Mouse (Mus musculus) neural tube, embryonic 11.5 days (tissue): ENCODE measurements around the gene AC129217.1. TPM values are rescaled to one million over a fixed set of nuclear protein-coding genes. Genes with fewer than 3 reads are reported as not detected.

Experiments used
- ATAC-seq: fragments of 200-750 bp; cut with Nextera tagmentation; 2 replicates; pipeline ENCODE4 v1.8.0; 2017; ENCODE audit warnings: moderate number of reproducible peaks, mild to moderate bottlenecking, moderate TSS enrichment, moderate library complexity; ENCODE audit not compliant: insufficient read depth, low FRiP score, low TSS enrichment
- DNase-seq: peaks from one replicate; pipeline ENCODE4 v3.0.0-alpha.2; 2015; ENCODE audit warnings: low spot score
- H3K27ac ChIP-seq: fragments of 300-500 bp; sonication (generic); 2 replicates; pipeline ENCODE4 v1.5.1; 2014; ENCODE audit warnings: low read depth, mild to moderate bottlenecking, low read length
- H3K27me3 ChIP-seq: fragments of 300-500 bp; sonication (generic); 2 replicates; pipeline ENCODE4 v1.6.1; 2014; ENCODE audit warnings: mild to moderate bottlenecking, low read length, mixed read lengths; ENCODE audit not compliant: control insufficient read depth, insufficient read depth
- H3K36me3 ChIP-seq: fragments of 300-500 bp; sonication (generic); 2 replicates; pipeline ENCODE4 v1.6.1; 2014; ENCODE audit warnings: mild to moderate bottlenecking, low read length, moderate library complexity, mixed read lengths; ENCODE audit not compliant: control insufficient read depth, insufficient read depth
- H3K4me1 ChIP-seq: fragments of 300-500 bp; sonication (generic); 2 replicates; pipeline ENCODE4 v1.6.1; 2014; ENCODE audit warnings: low read length, mixed read lengths; ENCODE audit not compliant: control insufficient read depth, insufficient read depth
- H3K4me2 ChIP-seq: fragments of 300-500 bp; sonication (generic); 2 replicates; pipeline ENCODE4 v1.6.1; 2014; ENCODE audit warnings: low read depth, mild to moderate bottlenecking, moderate library complexity
- H3K4me3 ChIP-seq: fragments of 300-500 bp; sonication (generic); 2 replicates; pipeline ENCODE4 v1.5.1; 2014; ENCODE audit warnings: low read depth, low read length
- H3K9ac ChIP-seq: fragments of 300-500 bp; sonication (generic); 2 replicates; pipeline ENCODE4 v1.6.1; 2014; ENCODE audit warnings: mild to moderate bottlenecking, low read length
- H3K9me3 ChIP-seq: fragments of 300-500 bp; sonication (generic); 2 replicates; pipeline ENCODE4 v1.6.1; 2016; ENCODE audit warnings: low read length; ENCODE audit not compliant: control insufficient read depth
- WGBS: fragments of 180-500 bp; shearing (Covaris S2); extraction: QIAGEN DNeasy Blood & Tissue Kit; methylation state at CpG from one replicate; pipeline ENCODE4 v1.1.7; 2014; 5-methylcytosine and 5-hydroxymethylcytosine counted together
- polyA plus RNA-seq: library from polyadenylated mRNA; unstranded; fragments of >200 nt; fragmentation: Nextera tagmentation; extraction: Ambion mirVana; gene quantifications from 2 replicates; pipeline ENCODE4 v1.2.1, GENCODE M21; 2014

Gene AC129217.1
- polyA plus RNA-seq, 1 experiment from 2014 or later = not detected

- Histone ChIP-seq H3K9me3 (no peaks in the 10 kb centered on the region), H3K36me3 (peaks cover 6% of the 10 kb centered on the region), H3K27ac (no peak overlapping the region), H3K4me2 (no peak overlapping the region), H3K27me3 (no peaks in the 10 kb centered on the region), H3K4me3 (peak overlapping the region; percentile 42; the same call in 1 of the 2 replicates), H3K4me1 (peaks cover 8% of the 10 kb centered on the region), H3K9ac (no peak overlapping the region)
- DNase-seq (no peak), ATAC-seq (no peak)
- WGBS = 93% methylated on average over 9 of the region's 9 CpGs
Measured at GRCm38 (mm10) chr19:8803204-8803780, 26.3 kb upstream of the AC129217.1 start.

GRCm38 (mm10) chr19:8803879-8804660 is 25.5 kb upstream of the AC129217.1 start:
- Histone ChIP-seq H3K36me3 (peaks cover 8% of the 10 kb centered on the region), H3K27ac (no peak overlapping the region), H3K4me2 (no peak overlapping the region), H3K9me3 (no peaks in the 10 kb centered on the region), H3K9ac (no peak overlapping the region), H3K4me3 (no peak overlapping the region), H3K27me3 (no peaks in the 10 kb centered on the region), H3K4me1 (peaks cover 8% of the 10 kb centered on the region)
- ATAC-seq (no peak), DNase-seq (no peak)
- WGBS = 93% methylated on average over 11 of the region's 11 CpGs

- H3K27ac ChIP-seq = no peak overlapping the region
- H3K4me1 ChIP-seq = peaks cover 5% of the 10 kb centered on the region
- ATAC-seq (no peak), DNase-seq (no peak)
- H3K9ac ChIP-seq = no peak overlapping the region
- no peak overlapping the region for H3K4me2 ChIP-seq
- H3K9me3 ChIP-seq = no peaks in the 10 kb centered on the region
- no peaks in the 10 kb centered on the region for H3K27me3 ChIP-seq
- peaks cover 11% of the 10 kb centered on the region for H3K36me3 ChIP-seq
- 94% methylated on average over 5 of the region's 5 CpGs for WGBS
- H3K4me3 ChIP-seq = no peak overlapping the region
Measured at GRCm38 (mm10) chr19:8806810-8807209, 22.8 kb upstream of the AC129217.1 start.

GRCm38 (mm10) chr19:8815812-8816211 is 13.8 kb upstream of the AC129217.1 start:
- WGBS = 83% methylated on average over 11 of the region's 11 CpGs
- no peak overlapping the region for H3K4me2 ChIP-seq
- DNase-seq (no peak), ATAC-seq (no peak)
- H3K27ac ChIP-seq = no peak overlapping the region
- peaks cover 15% of the 10 kb centered on the region for H3K4me1 ChIP-seq
- H3K9ac ChIP-seq = no peak overlapping the region
- H3K36me3 ChIP-seq = peaks cover 12% of the 10 kb centered on the region
- H3K27me3 ChIP-seq = no peaks in the 10 kb centered on the region
- no peaks in the 10 kb centered on the region for H3K9me3 ChIP-seq
- no peak overlapping the region for H3K4me3 ChIP-seq

GRCm38 (mm10) chr19:8817001-8817400 is 12.6 kb upstream of the AC129217.1 start:
- Histone ChIP-seq H3K27me3 (no peaks in the 10 kb centered on the region), H3K36me3 (peaks cover 9% of the 10 kb centered on the region; the same call in 1 of the 2 replicates), H3K9me3 (no peaks in the 10 kb centered on the region), H3K27ac (no peak overlapping the region), H3K4me1 (peaks cover 22% of the 10 kb centered on the region), H3K9ac (no peak overlapping the region), H3K4me2 (no peak overlapping the region; the same call in 1 of the 2 replicates), H3K4me3 (no peak overlapping the region)
- 87% methylated on average over 3 of the region's 3 CpGs for WGBS
- DNase-seq = no peak
- no peak for ATAC-seq

- Histone ChIP-seq H3K27ac (peak overlapping the region; percentile 98), H3K4me1 (peaks cover 30% of the 10 kb centered on the region), H3K9ac (peak overlapping the region; percentile 58), H3K27me3 (no peaks in the 10 kb centered on the region), H3K9me3 (no peaks in the 10 kb centered on the region), H3K36me3 (peaks cover 5% of the 10 kb centered on the region; the same call in 1 of the 2 replicates), H3K4me2 (peak overlapping the region; percentile 98), H3K4me3 (peak overlapping the region; percentile 88)
- ATAC-seq (no peak), DNase-seq (no peak)
- WGBS = 31% methylated on average over 14 of the region's 14 CpGs
Measured at GRCm38 (mm10) chr19:8818301-8818798, 11.2 kb upstream of the AC129217.1 start.

GRCm38 (mm10) chr19:8818801-8819595 is 10.6 kb upstream of the AC129217.1 start, which contains the start of gene Ttc9c:
Ttc9c (minus strand) TSS chr19:8819333.
- peak within 1 kb of the TSS; percentile 98 for H3K4me2 ChIP-seq
- peak within 1 kb of the TSS; percentile 88 for H3K4me3 ChIP-seq
- DNase-seq (peak; percentile 97), ATAC-seq (peak; percentile 93)
- H3K27ac ChIP-seq = peak within 1 kb of the TSS; percentile 98
- no peaks in the 10 kb centered on the region for H3K9me3 ChIP-seq
- H3K36me3 ChIP-seq = peaks cover 5% of the 10 kb centered on the region; the same call in 1 of the 2 replicates
- no peaks in the 10 kb centered on the region for H3K27me3 ChIP-seq
- H3K9ac ChIP-seq = peak within 1 kb of the TSS; percentile 94
- H3K4me1 ChIP-seq = peaks cover 30% of the 10 kb centered on the region
- under 1% methylated on average over 33 of the region's 33 CpGs for WGBS

- Histone ChIP-seq H3K36me3 (peaks cover 6% of the 10 kb centered on the region; the same call in 1 of the 2 replicates), H3K27ac (peak within 1 kb of the TSS; percentile 98), H3K9ac (peak within 1 kb of the TSS; percentile 94), H3K27me3 (no peaks in the 10 kb centered on the region), H3K9me3 (no peaks in the 10 kb centered on the region), H3K4me3 (peak within 1 kb of the TSS; percentile 88), H3K4me1 (peaks cover 30% of the 10 kb centered on the region), H3K4me2 (peak within 1 kb of the TSS; percentile 98)
- DNase-seq (peak; percentile 98), ATAC-seq (peak; percentile 94)
- under 1% methylated on average over 77 of the region's 83 CpGs for WGBS
Measured at GRCm38 (mm10) chr19:8819596-8820423, 9.8 kb upstream of the AC129217.1 start, which contains the start of gene Hnrnpul2. Hnrnpul2 (plus strand) TSS chr19:8820010.
